Mouse (Mus musculus) hindbrain, embryonic 15.5 days (tissue): ENCODE measurements around the gene Mylpf. TPM values are rescaled to one million over a fixed set of nuclear protein-coding genes. Genes with fewer than 3 reads are reported as not detected.

ENCODE experiments used
- ATAC-seq: fragments of 200-750 bp; cut with Nextera tagmentation; 2 replicates; pipeline ENCODE4 v1.8.0; 2017; ENCODE audit warnings: low read depth, moderate number of reproducible peaks, moderate TSS enrichment; ENCODE audit not compliant: low FRiP score
- H3K27ac ChIP-seq: fragments of 300-500 bp; sonication (generic); replicated peaks from 2 replicates; pipeline ENCODE4 v1.5.1; 2015; ENCODE audit warnings: mild to moderate bottlenecking, inconsistent platforms
- H3K27me3 ChIP-seq: fragments of 300-500 bp; sonication (generic); 2 replicates; pipeline ENCODE4 v1.6.1; 2015; ENCODE audit warnings: control low read depth, inconsistent platforms
- H3K36me3 ChIP-seq: fragments of 300-500 bp; sonication (generic); 2 replicates; pipeline ENCODE4 v1.6.1; 2015; ENCODE audit warnings: control low read depth, inconsistent platforms
- H3K4me1 ChIP-seq: fragments of 300-500 bp; sonication (generic); replicated peaks from 2 replicates; pipeline ENCODE4 v1.6.1; 2015; ENCODE audit warnings: control low read depth, inconsistent platforms
- H3K4me2 ChIP-seq: fragments of 300-500 bp; sonication (generic); 2 replicates; pipeline ENCODE4 v1.6.1; 2015; ENCODE audit warnings: moderate library complexity, mild to moderate bottlenecking, inconsistent platforms
- H3K4me3 ChIP-seq: fragments of 300-500 bp; sonication (generic); 2 replicates; pipeline ENCODE4 v1.5.1; 2015; ENCODE audit warnings: mild to moderate bottlenecking, inconsistent platforms
- H3K9ac ChIP-seq: fragments of 300-500 bp; sonication (generic); 2 replicates; pipeline ENCODE4 v1.6.1; 2015; ENCODE audit warnings: inconsistent platforms
- H3K9me3 ChIP-seq: fragments of 300-500 bp; sonication (generic); 2 replicates; pipeline ENCODE4 v1.6.1; 2016; ENCODE audit warnings: control low read depth, inconsistent platforms
- WGBS: fragments of 180-500 bp; shearing (Covaris S2); methylation state at CpG from one replicate; pipeline ENCODE4 v1.1.7; 2015; 5-methylcytosine and 5-hydroxymethylcytosine counted together
- polyA plus RNA-seq: library from polyadenylated mRNA; unstranded; fragments of >200 nt; fragmentation: Nextera tagmentation; extraction: Ambion mirVana; gene quantifications from 2 replicates; pipeline ENCODE4 v1.2.1, GENCODE M21; 2015

Gene Mylpf
- polyA plus RNA-seq, 1 experiment from 2014 or later, result 4.9 TPM

GRCm38 (mm10) chr7:127187351-127187750 is 21.3 kb upstream of the Mylpf start:
- Histone ChIP-seq H3K9ac (no peak overlapping the region), H3K27me3 (no peaks in the 10 kb centered on the region), H3K4me2 (no peak overlapping the region), H3K4me3 (no peak overlapping the region), H3K4me1 (no peaks in the 10 kb centered on the region), H3K9me3 (no peaks in the 10 kb centered on the region), H3K36me3 (peaks cover 12% of the 10 kb centered on the region), H3K27ac (no peak overlapping the region)
- no peak for ATAC-seq
- 74% methylated on average over 10 of the region's 10 CpGs for WGBS

- ATAC-seq, result no peak
- H3K9ac ChIP-seq, result no peak overlapping the region
- H3K4me2 ChIP-seq, result no peak overlapping the region
- no peak overlapping the region for H3K27ac ChIP-seq
- H3K4me1 ChIP-seq, result peaks cover 5% of the 10 kb centered on the region; the same call in 1 of the 2 replicates
- H3K27me3 ChIP-seq, result no peaks in the 10 kb centered on the region
- no peaks in the 10 kb centered on the region for H3K9me3 ChIP-seq
- WGBS, result 90% methylated on average over 17 of the region's 17 CpGs
- no peak overlapping the region for H3K4me3 ChIP-seq
- H3K36me3 ChIP-seq, result peaks cover 24% of the 10 kb centered on the region
These were observed 20.1 kb upstream of the Mylpf start for GRCm38 (mm10) chr7:127188305-127189276.

- ATAC-seq, result no peak
- no peaks in the 10 kb centered on the region for H3K27me3 ChIP-seq
- H3K9me3 ChIP-seq, result no peaks in the 10 kb centered on the region
- H3K27ac ChIP-seq, result no peak overlapping the region
- H3K4me1 ChIP-seq, result peaks cover 23% of the 10 kb centered on the region
- H3K4me3 ChIP-seq, result no peak overlapping the region
- 85% methylated on average over 6 of the region's 6 CpGs for WGBS
- no peak overlapping the region for H3K9ac ChIP-seq
- H3K4me2 ChIP-seq, result no peak overlapping the region
- H3K36me3 ChIP-seq, result peaks cover 31% of the 10 kb centered on the region
These were observed 18.0 kb upstream of the Mylpf start for GRCm38 (mm10) chr7:127190672-127191071.

- Histone ChIP-seq H3K9me3 (no peaks in the 10 kb centered on the region), H3K36me3 (peaks cover 41% of the 10 kb centered on the region), H3K9ac (no peak overlapping the region), H3K4me3 (no peak overlapping the region), H3K27ac (no peak overlapping the region), H3K27me3 (no peaks in the 10 kb centered on the region), H3K4me1 (peaks cover 32% of the 10 kb centered on the region), H3K4me2 (no peak overlapping the region)
- 96% methylated on average over 5 of the region's 5 CpGs for WGBS
- ATAC-seq, result no peak
These were observed 15.7 kb upstream of the Mylpf start for GRCm38 (mm10) chr7:127192989-127193388.

- H3K27ac ChIP-seq, result no peak overlapping the region
- peak overlapping the region; percentile 88 for H3K4me2 ChIP-seq
- H3K27me3 ChIP-seq, result no peaks in the 10 kb centered on the region
- peaks cover 53% of the 10 kb centered on the region for H3K36me3 ChIP-seq
- 94% methylated on average over 17 of the region's 17 CpGs for WGBS
- ATAC-seq, result no peak
- peak overlapping the region; percentile 80; the same call in 1 of the 2 replicates for H3K4me3 ChIP-seq
- H3K4me1 ChIP-seq, result peaks cover 32% of the 10 kb centered on the region
- no peaks in the 10 kb centered on the region for H3K9me3 ChIP-seq
- H3K9ac ChIP-seq, result 0 out of 2 replicates have a peak overlapping the region, but pooled peaks have one; percentile 73
These were observed 14.6 kb upstream of the Mylpf start for GRCm38 (mm10) chr7:127194011-127194632.

- Histone ChIP-seq H3K9me3 (no peaks in the 10 kb centered on the region), H3K36me3 (peaks cover 58% of the 10 kb centered on the region), H3K4me1 (peaks cover 32% of the 10 kb centered on the region), H3K4me2 (peak overlapping the region; percentile 88), H3K27me3 (no peaks in the 10 kb centered on the region), H3K27ac (0 out of 2 replicates have a peak overlapping the region, but pooled peaks have one; percentile 89), H3K9ac (peak overlapping the region; percentile 73), H3K4me3 (peak overlapping the region; percentile 80)
- WGBS, result 84% methylated on average over 7 of the region's 7 CpGs
- no peak for ATAC-seq
These were observed 14.1 kb upstream of the Mylpf start for GRCm38 (mm10) chr7:127194633-127195029.

GRCm38 (mm10) chr7:127195544-127196295 is 13.0 kb upstream of the Mylpf start, which contains the start of gene Cd2bp2:
Gene Cd2bp2, minus strand, starts transcription at chr7:127196050.
- Histone ChIP-seq H3K36me3 (peaks cover 68% of the 10 kb centered on the region), H3K4me1 (peaks cover 32% of the 10 kb centered on the region), H3K4me3 (peak within 1 kb of the TSS; percentile 80), H3K27ac (peak within 1 kb of the TSS; percentile 89), H3K4me2 (peak within 1 kb of the TSS; percentile 88), H3K27me3 (no peaks in the 10 kb centered on the region), H3K9me3 (no peaks in the 10 kb centered on the region), H3K9ac (peak within 1 kb of the TSS; percentile 73)
- peak; percentile 98 for ATAC-seq
- under 1% methylated on average over 51 of the region's 51 CpGs for WGBS

- WGBS, result 57% methylated on average over 11 of the region's 11 CpGs
- peak overlapping the region; percentile 80 for H3K4me3 ChIP-seq
- H3K4me2 ChIP-seq, result peak overlapping the region; percentile 88
- H3K27me3 ChIP-seq, result no peaks in the 10 kb centered on the region
- no peaks in the 10 kb centered on the region for H3K9me3 ChIP-seq
- H3K4me1 ChIP-seq, result peaks cover 32% of the 10 kb centered on the region
- peak overlapping the region; percentile 88 for H3K27ac ChIP-seq
- H3K9ac ChIP-seq, result peak overlapping the region; percentile 66
- ATAC-seq, result no peak
- H3K36me3 ChIP-seq, result peaks cover 71% of the 10 kb centered on the region
These were observed 12.2 kb upstream of the Mylpf start for GRCm38 (mm10) chr7:127196484-127196883.

GRCm38 (mm10) chr7:127206606-127207005 is 2.1 kb upstream of the Mylpf start:
- H3K36me3 ChIP-seq, result peaks cover 18% of the 10 kb centered on the region
- no peaks in the 10 kb centered on the region for H3K9me3 ChIP-seq
- H3K27ac ChIP-seq, result no peak overlapping the region
- H3K4me1 ChIP-seq, result peaks cover 34% of the 10 kb centered on the region
- no peak for ATAC-seq
- no peaks in the 10 kb centered on the region for H3K27me3 ChIP-seq
- peak overlapping the region; percentile 95 for H3K9ac ChIP-seq
- peak overlapping the region; percentile 99 for H3K4me3 ChIP-seq
- H3K4me2 ChIP-seq, result peak overlapping the region; percentile 98
- WGBS, result 60% methylated on average over 2 of the region's 2 CpGs

GRCm38 (mm10) chr7:127207374-127208294 is 1.1 kb upstream of the Mylpf start:
- H3K4me2 ChIP-seq, result peak overlapping the region; percentile 98
- ATAC-seq, result no peak
- H3K36me3 ChIP-seq, result peaks cover 14% of the 10 kb centered on the region
- peaks cover 34% of the 10 kb centered on the region for H3K4me1 ChIP-seq
- H3K27me3 ChIP-seq, result no peaks in the 10 kb centered on the region
- H3K27ac ChIP-seq, result peak overlapping the region; percentile 80
- H3K9me3 ChIP-seq, result no peaks in the 10 kb centered on the region
- WGBS, result under 1% methylated on average over 51 of the region's 53 CpGs
- peak overlapping the region; percentile 99 for H3K4me3 ChIP-seq
- peak overlapping the region; percentile 95 for H3K9ac ChIP-seq

GRCm38 (mm10) chr7:127208295-127208552 is 466 bp upstream of the Mylpf start, which contains the start of gene Tbc1d10b:
Gene Tbc1d10b, minus strand, starts transcription at chr7:127208468.
- Histone ChIP-seq H3K9ac (peak within 1 kb of the TSS; percentile 95), H3K4me2 (peak within 1 kb of the TSS; percentile 98), H3K4me3 (peak within 1 kb of the TSS; percentile 99), H3K36me3 (peaks cover 8% of the 10 kb centered on the region), H3K27ac (peak within 1 kb of the TSS; percentile 85), H3K27me3 (no peaks in the 10 kb centered on the region), H3K9me3 (no peaks in the 10 kb centered on the region), H3K4me1 (peaks cover 34% of the 10 kb centered on the region)
- WGBS, result 0% methylated on average over 24 of the region's 44 CpGs
- peak; percentile 7 for ATAC-seq
